Mouse (Mus musculus): ENCODE data around the gene Tspan2.

The Tspan2 gene

GRCm38 (mm10) chr3:102735031-102735558, 766 bp downstream of the Tspan2 start:
- DNase-seq: peak; percentile 65

GRCm38 (mm10) chr3:102735638-102736037, 1.3 kb downstream of the Tspan2 start:
- no peak for DNase-seq

- DNase-seq: no peak
Observed at GRCm38 (mm10) chr3:102736436-102736835, 2.1 kb downstream of the Tspan2 start.

- no peak for DNase-seq
Observed at GRCm38 (mm10) chr3:102737106-102737505, 2.8 kb downstream of the Tspan2 start.

- no peak for DNase-seq
Observed at GRCm38 (mm10) chr3:102738161-102738901, 4.0 kb downstream of the Tspan2 start.

- no peak for DNase-seq
Observed at GRCm38 (mm10) chr3:102738926-102739325, 4.6 kb downstream of the Tspan2 start.

GRCm38 (mm10) chr3:102742725-102743124, 8.4 kb downstream of the Tspan2 start:
- DNase-seq: no peak

- no peak for DNase-seq
Observed at GRCm38 (mm10) chr3:102743202-102743601, 8.9 kb downstream of the Tspan2 start.

DNA sequence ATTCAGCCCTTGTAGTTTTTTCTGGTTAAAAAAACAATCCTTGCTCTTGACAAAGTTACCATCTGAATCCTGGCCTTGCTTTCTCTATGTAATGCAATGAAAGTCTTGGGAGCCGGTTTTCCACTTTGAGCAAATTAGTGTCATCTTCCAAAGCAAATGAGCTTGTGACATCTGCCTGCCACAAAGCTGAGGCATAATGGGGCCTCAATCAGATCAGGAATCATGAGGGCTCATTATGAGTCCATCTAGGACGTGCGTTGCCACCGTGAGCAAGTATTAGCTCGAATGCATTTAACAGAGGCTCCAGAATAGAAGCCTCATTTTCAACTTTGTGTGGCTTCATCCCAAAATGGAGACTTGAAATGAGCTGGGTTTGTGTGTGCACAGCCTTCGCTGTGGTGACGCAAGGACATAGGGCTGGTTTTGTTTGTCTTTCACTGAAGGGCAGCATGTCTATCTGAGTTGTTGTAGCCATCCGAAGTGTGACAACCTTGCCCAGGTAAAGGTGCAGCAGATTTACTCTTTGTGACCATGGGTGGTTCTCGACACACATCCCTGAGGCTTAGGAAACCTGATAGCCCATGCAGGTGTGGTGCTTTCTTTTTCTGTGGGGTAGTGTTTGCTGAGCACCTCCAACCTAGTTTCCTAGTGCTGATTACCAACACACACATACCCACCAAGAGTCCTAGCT, 9.6 kb downstream of the Tspan2 start:
- DNase-seq: no peak

DNA sequence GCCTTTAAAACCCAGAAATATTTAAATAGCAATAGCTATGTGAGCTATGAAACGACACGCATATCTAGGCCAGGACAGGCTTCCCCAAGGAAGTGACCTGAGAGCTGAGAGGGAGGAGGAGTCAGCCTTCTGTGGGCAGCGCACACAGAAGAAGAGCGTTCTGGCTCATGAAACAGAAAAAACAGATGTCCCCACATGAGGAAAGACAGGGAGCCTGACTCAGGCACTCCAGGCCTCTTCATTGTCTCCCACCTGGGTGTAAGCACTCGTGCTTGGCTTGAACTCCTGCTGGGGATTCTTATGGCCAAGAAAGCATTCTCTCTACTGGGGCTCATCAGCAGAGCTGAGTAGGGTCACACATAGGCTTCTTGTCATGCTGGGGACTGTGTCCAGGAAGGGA, 10.3 kb downstream of the Tspan2 start:
- peak; percentile 37 for DNase-seq

GRCm38 (mm10) chr3:102746174-102746573, 11.8 kb downstream of the Tspan2 start:
- DNase-seq: no peak

- no peak for DNase-seq
Observed at GRCm38 (mm10) chr3:102748038-102748437, 13.7 kb downstream of the Tspan2 start.

- no peak for DNase-seq
Observed at GRCm38 (mm10) chr3:102748686-102749085, 14.4 kb downstream of the Tspan2 start.

GRCm38 (mm10) chr3:102751136-102751535, 16.8 kb downstream of the Tspan2 start:
- no peak for DNase-seq

- no peak for DNase-seq
Observed at GRCm38 (mm10) chr3:102751536-102751935, 17.2 kb downstream of the Tspan2 start.

DNA sequence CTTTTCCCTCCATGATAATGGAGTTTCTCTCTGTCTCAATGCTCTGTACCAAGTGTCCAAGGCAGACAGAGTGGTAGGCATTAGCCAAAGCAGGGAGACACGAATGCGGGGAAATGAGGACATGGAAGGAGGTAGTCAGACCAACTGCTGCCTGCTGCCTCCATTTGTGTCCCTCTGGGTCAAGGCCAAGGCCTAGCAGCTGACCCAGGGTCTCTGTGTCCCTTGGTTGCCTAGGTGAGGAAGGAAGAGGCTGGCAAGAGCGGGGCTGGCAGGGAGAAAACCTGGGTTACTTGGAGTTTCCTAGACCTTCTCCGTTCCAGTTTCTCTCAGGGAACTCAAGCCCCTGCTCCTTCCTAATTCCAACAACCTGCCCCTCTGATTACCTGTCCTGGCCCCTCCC, 17.7 kb downstream of the Tspan2 start:
- no peak for DNase-seq

DNA sequence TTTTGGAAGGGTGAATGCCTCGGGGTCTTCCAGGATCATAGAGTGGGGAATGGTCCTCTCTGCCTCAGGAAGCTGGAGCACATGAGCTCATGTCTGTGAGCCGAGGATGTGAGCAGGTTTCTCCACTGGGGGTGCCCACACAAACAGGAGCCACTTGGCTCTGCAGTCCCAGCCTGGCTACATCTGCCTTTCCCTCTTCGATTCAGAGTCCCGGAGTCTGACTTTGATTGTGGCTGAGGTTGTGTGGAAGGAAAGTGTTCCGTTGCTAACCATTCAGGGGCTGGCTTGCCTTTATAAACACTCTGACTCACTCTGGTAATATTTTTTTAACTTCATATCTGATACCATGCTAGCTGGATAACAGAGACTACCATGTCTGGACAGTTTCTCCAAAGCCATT, 18.1 kb downstream of the Tspan2 start:
- DNase-seq: no peak

DNA sequence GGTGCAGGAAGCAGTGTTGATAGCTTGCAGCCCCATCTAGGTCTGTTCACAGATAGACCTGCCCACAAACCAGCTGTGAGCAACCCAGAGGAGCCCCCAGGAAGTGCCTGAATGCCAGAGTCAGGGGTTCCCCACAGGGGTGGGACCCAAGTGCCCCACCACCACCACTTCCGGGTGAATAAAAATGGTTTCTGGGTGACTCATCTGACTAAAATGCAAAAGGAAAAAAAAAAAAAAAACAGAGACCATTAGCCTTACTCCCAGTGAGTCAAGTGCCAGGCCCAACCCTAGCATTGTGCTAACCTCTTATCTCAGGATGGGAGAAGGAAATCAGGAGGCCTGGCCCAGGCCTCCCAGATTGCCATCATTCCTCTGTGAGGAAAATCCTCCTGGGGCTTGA, 21.5 kb downstream of the Tspan2 start:
- DNase-seq: peak; percentile 79

GRCm38 (mm10) chr3:102757019-102757418, 22.7 kb downstream of the Tspan2 start:
- no peak for DNase-seq

- DNase-seq: no peak
Observed at GRCm38 (mm10) chr3:102760236-102760635, 25.9 kb downstream of the Tspan2 start.

DNA sequence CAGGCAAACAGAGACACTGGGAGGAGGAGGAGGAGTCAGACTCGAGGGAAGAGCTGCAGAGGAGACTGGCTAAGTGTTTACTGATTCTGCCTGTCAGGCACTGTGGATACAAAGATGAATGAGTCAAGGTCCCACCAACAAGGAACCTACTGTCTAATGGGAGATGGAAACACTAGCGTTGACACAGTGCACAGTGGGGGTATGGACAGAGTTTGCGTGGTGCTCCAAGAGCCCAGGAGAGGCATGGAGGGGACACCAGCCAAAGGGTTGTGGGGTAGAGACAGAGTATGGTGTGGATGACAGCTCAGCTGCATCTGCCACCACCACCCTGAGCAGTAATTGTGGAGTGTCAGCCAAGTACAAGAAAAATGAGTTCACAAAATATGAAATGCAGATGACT, 28.1 kb downstream of the Tspan2 start:
- no peak for DNase-seq

- no peak for DNase-seq
Observed at GRCm38 (mm10) chr3:102763713-102764400, 29.5 kb downstream of the Tspan2 start.

DNA sequence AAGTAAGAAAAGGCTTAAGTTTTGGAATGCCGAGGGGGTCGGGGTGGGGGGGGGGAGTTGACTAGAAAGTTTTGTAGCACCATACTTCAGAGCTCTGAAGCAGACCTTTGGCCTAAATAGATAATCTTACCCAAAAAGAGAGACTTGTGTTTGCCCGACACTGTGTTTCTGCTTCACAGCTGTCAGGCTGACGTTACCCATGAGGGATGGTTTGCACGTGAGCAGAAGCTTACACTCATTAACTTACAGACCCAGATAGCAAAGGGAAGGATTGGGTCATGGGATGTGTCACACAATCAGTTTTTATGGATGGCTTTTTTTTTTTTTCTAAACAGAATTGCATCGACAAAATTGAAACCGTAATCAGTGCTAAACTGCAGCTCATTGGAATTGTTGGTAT, 30.5 kb downstream of the Tspan2 start:
- DNase-seq: no peak

- DNase-seq: no peak
Observed at GRCm38 (mm10) chr3:102773018-102773417, 38.7 kb downstream of the Tspan2 start.
